Mouse (Mus musculus): ENCODE results near the gene Lrrfip2. TPM values are rescaled to one million over a fixed set of nuclear protein-coding genes. Genes with fewer than 3 reads are reported as not detected.

The Lrrfip2 gene
- polyA plus RNA-seq, 1 experiment from 2014 or later: 45.2 TPM

Other genes with a start within 250 kb of the Lrrfip2 start
- gene Als2cl, start 237.7 kb upstream of the Lrrfip2 start, polyA plus RNA-seq (2014; fragmentation: Nextera tagmentation; extraction: Ambion mirVana): 0.54 and 0.62 TPM in 2 replicates
- 0.30 and 0.40 TPM in 2 replicates for gene Tmie, start 237.5 kb upstream of the Lrrfip2 start, polyA plus RNA-seq (2014; fragmentation: Nextera tagmentation; extraction: Ambion mirVana)
- not detected in 2 replicates for gene Fam240a, start 200.7 kb upstream of the Lrrfip2 start, polyA plus RNA-seq (2014; fragmentation: Nextera tagmentation; extraction: Ambion mirVana)
- not detected in 2 replicates for gene Tdgf1, start 171.4 kb upstream of the Lrrfip2 start, polyA plus RNA-seq (2014; fragmentation: Nextera tagmentation; extraction: Ambion mirVana)
- gene Lrrc2, start 166.0 kb upstream of the Lrrfip2 start, polyA plus RNA-seq (2014; fragmentation: Nextera tagmentation; extraction: Ambion mirVana): 0.33 and 0.37 TPM in 2 replicates
- not detected in 2 replicates for gene Rtp3, start 127.0 kb upstream of the Lrrfip2 start, polyA plus RNA-seq (2014; fragmentation: Nextera tagmentation; extraction: Ambion mirVana)
- 0.42 and 0.90 TPM in 2 replicates for gene Ltf, start 98.3 kb upstream of the Lrrfip2 start, polyA plus RNA-seq (2014; fragmentation: Nextera tagmentation; extraction: Ambion mirVana)
- gene Ccrl2, start 60.1 kb upstream of the Lrrfip2 start, polyA plus RNA-seq (2014; fragmentation: Nextera tagmentation; extraction: Ambion mirVana): 1.3 and 1.4 TPM in 2 replicates
- 30.4 and 37.0 TPM in 2 replicates for gene Mlh1, start 154.2 kb downstream of the Lrrfip2 start, polyA plus RNA-seq (2014; fragmentation: Nextera tagmentation; extraction: Ambion mirVana)
- 60.5 and 73.7 TPM in 2 replicates for gene Epm2aip1, start 154.3 kb downstream of the Lrrfip2 start, polyA plus RNA-seq (2014; fragmentation: Nextera tagmentation; extraction: Ambion mirVana)
- 5.9 and 8.5 TPM in 2 replicates for gene Trank1, start 194.1 kb downstream of the Lrrfip2 start, polyA plus RNA-seq (2014; fragmentation: Nextera tagmentation; extraction: Ambion mirVana)

Measured in forebrain, embryonic 14.5 days (tissue).